Mouse (Mus musculus): ENCODE results near the gene Vash1. TPM values are rescaled to one million over a fixed set of nuclear protein-coding genes. Genes with fewer than 3 reads are reported as not detected.

The Vash1 gene
- total and polyA plus RNA-seq, 3 experiments, result 1.1 to 2.7 (median 2.2) TPM

GRCm38 (mm10) chr12:86692471-86693356 is 14.2 kb downstream of the Vash1 start:
- Histone ChIP-seq H3K27me3 (replicated peaks) (no peaks in the 10 kb centered on the region), H3K9ac (ENCODE audit: insufficient read depth, low read depth) (no peak overlapping the region), H3K27ac (ENCODE audit: insufficient read depth, low read depth) (no peak overlapping the region), H3K79me2 (replicated peaks; ENCODE audit: control insufficient read depth, extremely low read depth, insufficient read depth, poor library complexity, severe bottlenecking) (no peaks in the 10 kb centered on the region), H3K4me2 (ENCODE audit: insufficient read depth, low read depth, poor library complexity, severe bottlenecking) (no peak overlapping the region), H3K36me3 (replicated peaks in 1 of 2; ENCODE audit: control insufficient read depth in 1 of 2, insufficient read depth in 1 of 2, low read length in 1 of 2) (peaks cover 0 to 6% of the 10 kb centered on the region in 2 experiments), H3K4me1 (ENCODE audit: control insufficient read depth in 1 of 2, insufficient read depth in 2 of 2) (peaks cover 28 to 66% of the 10 kb centered on the region in 2 experiments), H3K9me3 (replicated peaks; ENCODE audit: low read length) (peaks cover 5% of the 10 kb centered on the region), H3K4me3 (replicated peaks in 1 of 3; ENCODE audit: low read depth in 2 of 3, low read length in 2 of 3, poor library complexity in 1 of 3) (no peak overlapping the region)
- in situ Hi-C loops (cut with MboI; ENCODE audit: low pct_ligation_motif_present, low pct_unique_long_range_greater_than_20kb, low sequenced_read_pairs) (no loop called here), dilution Hi-C loops (cut with MboI; ENCODE audit: extremely low pct_ligation_motif_present, extremely low pct_unique_long_range_greater_than_20kb, low sequenced_read_pairs) (no loop called here)
- DNase-seq (ENCODE audit: extremely low read depth), result peak; percentile 43
- TF ChIP-seq POLR2AphosphoS2 (IDR thresholded peaks at IDR 0.05; ENCODE audit: low read depth, low read length) (no peak), IRF4 (IDR thresholded peaks at IDR 0.05; ENCODE audit: low read depth, low read length) (no peak), MAFK (IDR thresholded peaks at IDR 0.05; ENCODE audit: insufficient replicate concordance, low read length) (no peak), TBP (conservative IDR thresholded peaks at IDR 0.05; ENCODE audit: low read depth, low read length) (no peak), TCF12 (IDR thresholded peaks at IDR 0.05; ENCODE audit: low read depth, low read length) (no peak), ZKSCAN1 (IDR thresholded peaks at IDR 0.05; ENCODE audit: borderline replicate concordance, low read depth, low read length) (no peak), MEF2A (IDR thresholded peaks at IDR 0.05; ENCODE audit: borderline replicate concordance, low read depth, low read length) (no peak), SMC3 (IDR thresholded peaks at IDR 0.05; ENCODE audit: low read depth, low read length) (no peak), CHD2 (IDR thresholded peaks at IDR 0.05; ENCODE audit: low read length) (no peak), ZNF384 (IDR thresholded peaks at IDR 0.05; ENCODE audit: low read depth, low read length) (no peak), PAX5 (IDR thresholded peaks at IDR 0.05; ENCODE audit: low read length) (no peak), GABPA (IDR thresholded peaks at IDR 0.05; ENCODE audit: insufficient replicate concordance, low read depth, low read length) (no peak), KAT2A (IDR thresholded peaks at IDR 0.05; ENCODE audit: insufficient replicate concordance, low read length) (no peak), CTCF (conservative IDR thresholded peaks at IDR 0.05 in 1 of 2, IDR thresholded peaks at IDR 0.05 in 1 of 2; ENCODE audit: low read depth in 2 of 2, low read length in 2 of 2) (no peak), NELFE (IDR thresholded peaks at IDR 0.05; ENCODE audit: low read depth, low read length) (no peak), SIN3A (IDR thresholded peaks at IDR 0.05; ENCODE audit: low read length) (no peak)

GRCm38 (mm10) chr12:86693389-86693788 is 14.9 kb downstream of the Vash1 start:
- H3K27ac ChIP-seq (ENCODE audit: insufficient read depth, low read depth), result no peak overlapping the region
- no peak overlapping the region for H3K4me2 ChIP-seq (ENCODE audit: insufficient read depth, low read depth, poor library complexity, severe bottlenecking)
- H3K9ac ChIP-seq (ENCODE audit: insufficient read depth, low read depth), result no peak overlapping the region
- H3K9me3 ChIP-seq (replicated peaks; ENCODE audit: low read length), result peaks cover 6% of the 10 kb centered on the region
- H3K27me3 ChIP-seq (replicated peaks), result no peaks in the 10 kb centered on the region
- dilution Hi-C loops (cut with MboI; ENCODE audit: extremely low pct_ligation_motif_present, extremely low pct_unique_long_range_greater_than_20kb, low sequenced_read_pairs), result no loop called here
- peaks cover 0 to 6% of the 10 kb centered on the region in 2 experiments for H3K36me3 ChIP-seq (replicated peaks in 1 of 2; ENCODE audit: control insufficient read depth in 1 of 2, insufficient read depth in 1 of 2, low read length in 1 of 2)
- DNase-seq (ENCODE audit: extremely low read depth), result peak; percentile 65
- in situ Hi-C loops (cut with MboI; ENCODE audit: low pct_ligation_motif_present, low pct_unique_long_range_greater_than_20kb, low sequenced_read_pairs), result no loop called here
- H3K79me2 ChIP-seq (replicated peaks; ENCODE audit: control insufficient read depth, extremely low read depth, insufficient read depth, poor library complexity, severe bottlenecking), result no peaks in the 10 kb centered on the region
- H3K4me1 ChIP-seq (ENCODE audit: control insufficient read depth in 1 of 2, insufficient read depth in 2 of 2), result peaks cover 25 to 59% of the 10 kb centered on the region in 2 experiments
- no peak overlapping the region for H3K4me3 ChIP-seq (replicated peaks in 1 of 3; ENCODE audit: low read depth in 2 of 3, low read length in 2 of 3, poor library complexity in 1 of 3)
- TF ChIP-seq ETS1 (conservative IDR thresholded peaks at IDR 0.05; ENCODE audit: low read depth, low read length) (peak; percentile 62), TCF12 (IDR thresholded peaks at IDR 0.05; ENCODE audit: low read depth, low read length) (peak; percentile 35; the same call in 1 of the 2 replicates), RCOR1 (conservative IDR thresholded peaks at IDR 0.05; ENCODE audit: low read depth, low read length) (peak; percentile 75; the same call in 1 of the 2 replicates), ELF1 (IDR thresholded peaks at IDR 0.05; ENCODE audit: low read depth, low read length) (peak; percentile 76), E2F4 (IDR thresholded peaks at IDR 0.05; ENCODE audit: insufficient replicate concordance, low read depth, low read length) (no peak), JUND (conservative IDR thresholded peaks at IDR 0.05; ENCODE audit: low read depth, low read length) (peak; percentile 88), MAFK (IDR thresholded peaks at IDR 0.05; ENCODE audit: insufficient replicate concordance, low read length) (peak; percentile 35; the same call in 1 of the 2 replicates), POLR2A (IDR thresholded peaks at IDR 0.05; ENCODE audit: low read depth, low read length) (no peak), JUN (IDR thresholded peaks at IDR 0.05; ENCODE audit: insufficient read depth, low read depth, low read length) (peak; percentile 93), KAT2A (IDR thresholded peaks at IDR 0.05; ENCODE audit: insufficient replicate concordance, low read length) (no peak), EP300 (IDR thresholded peaks at IDR 0.05; ENCODE audit: low read length) (peak; percentile 95), ZNF384 (IDR thresholded peaks at IDR 0.05; ENCODE audit: low read depth, low read length) (peak; percentile 75), MYC (IDR thresholded peaks at IDR 0.05; ENCODE audit: low read depth, low read length) (peak; percentile 35; the same call in 1 of the 2 replicates), MEF2A (IDR thresholded peaks at IDR 0.05; ENCODE audit: borderline replicate concordance, low read depth, low read length) (0 out of 2 replicates have a peak, but pooled peaks have one; percentile 19), IRF4 (IDR thresholded peaks at IDR 0.05; ENCODE audit: low read depth, low read length) (peak; percentile 72), RAD21 (IDR thresholded peaks at IDR 0.05; ENCODE audit: low read depth, low read length) (no peak), NELFE (IDR thresholded peaks at IDR 0.05; ENCODE audit: low read depth, low read length) (no peak), MAX (IDR thresholded peaks at IDR 0.05; ENCODE audit: low read length) (peak; percentile 27; the same call in 1 of the 2 replicates), BHLHE40 (IDR thresholded peaks at IDR 0.05; ENCODE audit: low read depth, low read length) (0 out of 2 replicates have a peak, but pooled peaks have one; percentile 37)
